Mouse (Mus musculus) hindbrain, embryonic 16.5 days (tissue): Measurements from ENCODE around the gene Zkscan2. TPM values are rescaled to one million over a fixed set of nuclear protein-coding genes. Genes with fewer than 3 reads are reported as not detected.

Source experiments
- ATAC-seq: fragments of 200-750 bp; cut with Nextera tagmentation; 2 replicates; pipeline ENCODE4 v1.8.0; 2017; ENCODE audit warnings: moderate TSS enrichment, moderate library complexity
- H3K27ac ChIP-seq: fragments of 300-500 bp; sonication (generic); 2 replicates; pipeline ENCODE4 v1.5.1; 2014; ENCODE audit warnings: low read depth, mild to moderate bottlenecking, control low read depth, low read length, moderate library complexity
- H3K27me3 ChIP-seq: fragments of 300-500 bp; sonication (generic); replicated peaks from 2 replicates; pipeline ENCODE4 v1.6.1; 2014; ENCODE audit warnings: low read length; ENCODE audit not compliant: control insufficient read depth, insufficient read depth
- H3K36me3 ChIP-seq: fragments of 300-500 bp; sonication (generic); 2 replicates; pipeline ENCODE4 v1.6.1; 2014; ENCODE audit warnings: mild to moderate bottlenecking, low read length, moderate library complexity, mixed read lengths; ENCODE audit not compliant: control insufficient read depth, insufficient read depth
- H3K4me1 ChIP-seq: fragments of 300-500 bp; sonication (generic); 2 replicates; pipeline ENCODE4 v1.6.1; 2014; ENCODE audit warnings: low read depth, low read length; ENCODE audit not compliant: control insufficient read depth, insufficient read depth
- H3K4me2 ChIP-seq: fragments of 300-500 bp; sonication (generic); 2 replicates; pipeline ENCODE4 v1.6.1; 2014; ENCODE audit warnings: mild to moderate bottlenecking, low read length, control low read depth, moderate library complexity
- H3K4me3 ChIP-seq: fragments of 300-500 bp; sonication (generic); 2 replicates; pipeline ENCODE4 v1.5.1; 2014; ENCODE audit warnings: mild to moderate bottlenecking, low read length, control low read depth, moderate library complexity
- H3K9ac ChIP-seq: fragments of 300-500 bp; sonication (generic); 2 replicates; pipeline ENCODE4 v1.6.1; 2014; ENCODE audit warnings: low read depth, mild to moderate bottlenecking, control low read depth, low read length, moderate library complexity
- H3K9me3 ChIP-seq: fragments of 300-500 bp; sonication (generic); 2 replicates; pipeline ENCODE4 v1.6.1; 2014; ENCODE audit warnings: mild to moderate bottlenecking, low read length, moderate library complexity; ENCODE audit not compliant: control insufficient read depth
- WGBS: fragments of 180-500 bp; shearing (Covaris S2); extraction: QIAGEN DNeasy Blood & Tissue Kit; methylation state at CpG from one replicate; pipeline ENCODE4 v1.1.7; 2014; 5-methylcytosine and 5-hydroxymethylcytosine counted together
- polyA plus RNA-seq: library from polyadenylated mRNA; unstranded; fragments of >200 nt; fragmentation: Nextera tagmentation; extraction: Ambion mirVana; gene quantifications from 2 replicates; pipeline ENCODE4 v1.2.1, GENCODE M21; 2015

Zkscan2 gene
- polyA plus RNA-seq, 1 experiment from 2014 or later, result 10.4 TPM

GRCm38 (mm10) chr7:123452551-123452950 is 47.7 kb downstream of the Zkscan2 start:
- Histone ChIP-seq H3K27me3 (no peaks in the 10 kb centered on the region), H3K27ac (no peak overlapping the region), H3K4me2 (no peak overlapping the region), H3K36me3 (no peaks in the 10 kb centered on the region), H3K9ac (no peak overlapping the region), H3K4me1 (no peaks in the 10 kb centered on the region), H3K4me3 (no peak overlapping the region), H3K9me3 (no peaks in the 10 kb centered on the region)
- ATAC-seq, result no peak
- WGBS, result 78% methylated on average over 6 of the region's 6 CpGs

GRCm38 (mm10) chr7:123450515-123450914 is 49.7 kb downstream of the Zkscan2 start:
- Histone ChIP-seq H3K36me3 (no peaks in the 10 kb centered on the region), H3K9ac (no peak overlapping the region), H3K9me3 (no peaks in the 10 kb centered on the region), H3K27me3 (no peaks in the 10 kb centered on the region), H3K27ac (no peak overlapping the region), H3K4me3 (no peak overlapping the region), H3K4me1 (no peaks in the 10 kb centered on the region), H3K4me2 (no peak overlapping the region)
- ATAC-seq, result no peak
- WGBS, result 89% methylated on average over 2 of the region's 2 CpGs

GRCm38 (mm10) chr7:123449676-123450075 is 50.6 kb downstream of the Zkscan2 start:
- WGBS, result 60% methylated on average over 10 of the region's 10 CpGs
- ATAC-seq, result no peak
- no peak overlapping the region for H3K4me3 ChIP-seq
- H3K27me3 ChIP-seq, result no peaks in the 10 kb centered on the region
- H3K9me3 ChIP-seq, result no peaks in the 10 kb centered on the region
- H3K36me3 ChIP-seq, result no peaks in the 10 kb centered on the region
- no peak overlapping the region for H3K27ac ChIP-seq
- no peak overlapping the region for H3K4me2 ChIP-seq
- H3K9ac ChIP-seq, result no peak overlapping the region
- no peaks in the 10 kb centered on the region for H3K4me1 ChIP-seq

- no peak for ATAC-seq
- no peak overlapping the region for H3K4me2 ChIP-seq
These were observed 51.5 kb downstream of the Zkscan2 start for GRCm38 (mm10) chr7:123448794-123449193.

DNA sequence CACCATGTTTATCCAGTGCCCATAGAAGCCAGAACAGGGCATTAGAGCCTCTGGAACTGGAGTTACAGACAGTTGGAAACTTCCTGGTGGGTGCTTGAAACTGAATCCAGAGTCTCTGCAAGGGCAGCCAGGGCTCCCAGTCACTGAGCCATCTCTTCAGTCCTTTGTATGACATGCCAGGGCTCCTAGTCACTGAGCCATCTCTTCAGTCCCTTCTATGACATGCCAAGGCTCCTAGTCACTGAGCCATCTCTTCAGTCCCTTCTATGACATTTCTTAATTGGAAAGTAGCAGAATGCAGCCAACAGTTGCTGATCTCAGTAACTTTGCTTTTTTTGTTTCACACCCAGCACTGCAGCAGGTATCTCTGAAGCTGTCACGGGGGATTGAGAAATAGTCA is 58.2 kb downstream of the Zkscan2 start:
- no peaks in the 10 kb centered on the region for H3K4me1 ChIP-seq
- H3K27me3 ChIP-seq, result no peaks in the 10 kb centered on the region
- WGBS, result 90% methylated on average over 1 of the region's 1 CpGs
- no peak overlapping the region for H3K9ac ChIP-seq
- H3K36me3 ChIP-seq, result no peaks in the 10 kb centered on the region
- ATAC-seq, result no peak
- no peaks in the 10 kb centered on the region for H3K9me3 ChIP-seq
- H3K4me2 ChIP-seq, result no peak overlapping the region
- no peak overlapping the region for H3K27ac ChIP-seq
- H3K4me3 ChIP-seq, result no peak overlapping the region

More at GRCm38 (mm10) chr7:123448794-123449193, 51.5 kb downstream of the Zkscan2 start:
- H3K4me3 ChIP-seq, result no peak overlapping the region
- no peaks in the 10 kb centered on the region for H3K4me1 ChIP-seq
- no peak overlapping the region for H3K27ac ChIP-seq
- no peaks in the 10 kb centered on the region for H3K9me3 ChIP-seq
- H3K27me3 ChIP-seq, result no peaks in the 10 kb centered on the region
- no peaks in the 10 kb centered on the region for H3K36me3 ChIP-seq
- no peak overlapping the region for H3K9ac ChIP-seq
- 93% methylated on average over 2 of the region's 2 CpGs for WGBS

DNA sequence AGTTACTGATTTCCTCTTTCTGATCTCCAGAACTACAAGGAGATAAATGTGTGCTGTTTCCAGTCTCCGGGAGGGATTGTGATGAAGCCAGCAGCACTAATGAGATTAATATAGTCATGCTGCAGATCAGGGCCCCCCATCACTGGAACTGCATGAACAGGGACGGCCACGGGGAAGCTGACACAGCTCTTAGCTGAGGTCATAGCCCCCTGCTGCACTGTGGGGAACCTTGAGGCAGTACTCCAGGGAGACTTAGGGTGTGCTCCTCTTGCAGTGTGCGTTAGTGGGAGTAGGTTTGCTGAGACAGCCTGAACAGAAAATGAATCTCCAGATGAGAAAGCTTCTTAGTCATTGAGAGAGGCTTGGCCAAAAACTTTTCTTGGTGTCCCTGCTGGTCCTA is 69.0 kb downstream of the Zkscan2 start:
- no peaks in the 10 kb centered on the region for H3K4me1 ChIP-seq
- WGBS, result 72% methylated on average over 4 of the region's 4 CpGs
- H3K27me3 ChIP-seq, result no peaks in the 10 kb centered on the region
- ATAC-seq, result no peak
- peaks cover 16% of the 10 kb centered on the region for H3K36me3 ChIP-seq
- H3K4me2 ChIP-seq, result no peak overlapping the region
- no peak overlapping the region for H3K27ac ChIP-seq
- H3K9ac ChIP-seq, result no peak overlapping the region
- no peak overlapping the region for H3K4me3 ChIP-seq
- H3K9me3 ChIP-seq, result no peaks in the 10 kb centered on the region

DNA sequence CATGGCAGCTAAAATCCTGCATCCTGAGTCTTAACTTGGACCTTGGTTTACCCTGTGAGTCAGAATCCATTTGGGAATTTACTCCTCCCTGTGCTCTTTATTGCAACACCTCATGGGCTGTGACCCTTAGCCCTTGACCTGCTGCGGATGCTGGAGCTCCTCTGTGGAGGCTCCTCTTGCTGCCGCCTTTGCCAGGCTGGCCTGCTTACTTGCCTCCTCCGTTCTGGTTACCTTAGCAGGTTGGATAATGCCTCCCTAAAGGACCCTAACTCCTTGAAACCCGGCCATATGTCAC is 69.9 kb downstream of the Zkscan2 start:
- no peak for ATAC-seq
- Histone ChIP-seq H3K4me3 (no peak overlapping the region), H3K36me3 (peaks cover 16% of the 10 kb centered on the region), H3K27me3 (no peaks in the 10 kb centered on the region), H3K4me2 (no peak overlapping the region), H3K27ac (no peak overlapping the region), H3K4me1 (no peaks in the 10 kb centered on the region), H3K9me3 (no peaks in the 10 kb centered on the region), H3K9ac (no peak overlapping the region)
- 85% methylated on average over 4 of the region's 4 CpGs for WGBS

GRCm38 (mm10) chr7:123429624-123430410 is 70.4 kb downstream of the Zkscan2 start:
- Histone ChIP-seq H3K9ac (no peak overlapping the region), H3K4me2 (no peak overlapping the region), H3K4me1 (no peaks in the 10 kb centered on the region), H3K27ac (no peak overlapping the region), H3K4me3 (no peak overlapping the region), H3K36me3 (peaks cover 16% of the 10 kb centered on the region), H3K27me3 (no peaks in the 10 kb centered on the region), H3K9me3 (no peaks in the 10 kb centered on the region)
- 91% methylated on average over 8 of the region's 8 CpGs for WGBS
- ATAC-seq, result no peak
